Mouse (Mus musculus) forebrain, embryonic 16.5 days (tissue): Measurements from ENCODE around the gene Rnf181. TPM values are rescaled to one million over a fixed set of nuclear protein-coding genes. Genes with fewer than 3 reads are reported as not detected.

ENCODE experiments used
- ATAC-seq: fragments of 200-750 bp; cut with Nextera tagmentation; 2 replicates; pipeline ENCODE4 v1.8.0; 2017; ENCODE audit warnings: mild to moderate bottlenecking, moderate library complexity
- H3K27ac ChIP-seq: fragments of 300-500 bp; sonication (generic); 2 replicates; pipeline ENCODE4 v1.5.1; 2014; ENCODE audit warnings: low read length, control low read depth
- H3K27me3 ChIP-seq: fragments of 300-500 bp; sonication (generic); replicated peaks from 2 replicates; pipeline ENCODE4 v1.6.1; 2014; ENCODE audit warnings: low read length; ENCODE audit not compliant: control insufficient read depth, insufficient read depth
- H3K36me3 ChIP-seq: fragments of 300-500 bp; sonication (generic); 2 replicates; pipeline ENCODE4 v1.6.1; 2014; ENCODE audit not compliant: control insufficient read depth, insufficient read depth
- H3K4me1 ChIP-seq: fragments of 300-500 bp; sonication (generic); replicated peaks from 2 replicates; pipeline ENCODE4 v1.6.1; 2014; ENCODE audit warnings: low read length; ENCODE audit not compliant: control insufficient read depth, insufficient read depth
- H3K4me2 ChIP-seq: fragments of 300-500 bp; sonication (generic); 2 replicates; pipeline ENCODE4 v1.6.1; 2014; ENCODE audit warnings: mild to moderate bottlenecking, low read length, control low read depth
- H3K4me3 ChIP-seq: fragments of 300-500 bp; sonication (generic); replicated peaks from 2 replicates; pipeline ENCODE4 v1.5.1; 2014; ENCODE audit warnings: mild to moderate bottlenecking, low read length, control low read depth
- H3K9ac ChIP-seq: fragments of 300-500 bp; sonication (generic); replicated peaks from 2 replicates; pipeline ENCODE4 v1.6.1; 2014; ENCODE audit warnings: low read depth, low read length, control low read depth
- H3K9me3 ChIP-seq: fragments of 300-500 bp; sonication (generic); 2 replicates; pipeline ENCODE4 v1.6.1; 2016; ENCODE audit warnings: low read length; ENCODE audit not compliant: control insufficient read depth
- WGBS: fragments of 180-500 bp; shearing (Covaris S2); extraction: QIAGEN DNeasy Blood & Tissue Kit; methylation state at CpG from one replicate; pipeline ENCODE4 v1.1.7; 2014; 5-methylcytosine and 5-hydroxymethylcytosine counted together
- polyA plus RNA-seq: library from polyadenylated mRNA; unstranded; fragments of >200 nt; fragmentation: Nextera tagmentation; extraction: Ambion mirVana; gene quantifications from 2 replicates; pipeline ENCODE4 v1.2.1, GENCODE M21; 2015

Rnf181 gene
- polyA plus RNA-seq, 1 experiment from 2014 or later: 127 TPM

- Histone ChIP-seq H3K9me3 (no peaks in the 10 kb centered on the region), H3K36me3 (no peaks in the 10 kb centered on the region), H3K4me2 (no peak overlapping the region), H3K4me3 (no peak overlapping the region), H3K4me1 (no peaks in the 10 kb centered on the region; the same call in 1 of the 2 replicates), H3K27me3 (peaks cover 21% of the 10 kb centered on the region), H3K27ac (no peak overlapping the region), H3K9ac (no peak overlapping the region)
- WGBS: 85% methylated on average over 8 of the region's 8 CpGs
- no peak for ATAC-seq
Measured at GRCm38 (mm10) chr6:72378510-72379234, 11.9 kb upstream of the Rnf181 start.

- Histone ChIP-seq H3K9ac (no peak overlapping the region), H3K4me2 (no peak overlapping the region), H3K27me3 (peaks cover 11% of the 10 kb centered on the region), H3K9me3 (no peaks in the 10 kb centered on the region), H3K4me1 (no peaks in the 10 kb centered on the region), H3K36me3 (no peaks in the 10 kb centered on the region), H3K27ac (no peak overlapping the region), H3K4me3 (no peak overlapping the region)
- ATAC-seq: no peak
- 87% methylated on average over 15 of the region's 15 CpGs for WGBS
Measured at GRCm38 (mm10) chr6:72374820-72375563, 8.2 kb upstream of the Rnf181 start.

GRCm38 (mm10) chr6:72374206-72374605, 7.5 kb upstream of the Rnf181 start:
- no peak overlapping the region for H3K4me2 ChIP-seq
- no peak for ATAC-seq
- H3K4me3 ChIP-seq: no peak overlapping the region
- no peaks in the 10 kb centered on the region for H3K36me3 ChIP-seq
- 67% methylated on average over 7 of the region's 7 CpGs for WGBS
- no peak overlapping the region for H3K27ac ChIP-seq
- no peak overlapping the region for H3K9ac ChIP-seq
- peaks cover 4% of the 10 kb centered on the region; the same call in 1 of the 2 replicates for H3K27me3 ChIP-seq
- no peaks in the 10 kb centered on the region for H3K9me3 ChIP-seq
- H3K4me1 ChIP-seq: no peaks in the 10 kb centered on the region

GRCm38 (mm10) chr6:72373184-72373583, 6.4 kb upstream of the Rnf181 start:
- no peaks in the 10 kb centered on the region for H3K36me3 ChIP-seq
- no peak overlapping the region for H3K9ac ChIP-seq
- H3K27ac ChIP-seq: no peak overlapping the region
- no peak for ATAC-seq
- H3K4me1 ChIP-seq: no peaks in the 10 kb centered on the region
- no peak overlapping the region for H3K4me2 ChIP-seq
- H3K9me3 ChIP-seq: no peaks in the 10 kb centered on the region
- no peaks in the 10 kb centered on the region for H3K27me3 ChIP-seq
- no peak overlapping the region for H3K4me3 ChIP-seq
- 86% methylated on average over 4 of the region's 4 CpGs for WGBS

GRCm38 (mm10) chr6:72371571-72371970, 4.8 kb upstream of the Rnf181 start:
- no peaks in the 10 kb centered on the region for H3K9me3 ChIP-seq
- H3K4me2 ChIP-seq: no peak overlapping the region
- no peak for ATAC-seq
- 50% methylated on average over 1 of the region's 1 CpGs for WGBS
- no peaks in the 10 kb centered on the region for H3K4me1 ChIP-seq
- H3K9ac ChIP-seq: no peak overlapping the region
- H3K27ac ChIP-seq: no peak overlapping the region
- H3K36me3 ChIP-seq: no peaks in the 10 kb centered on the region
- no peaks in the 10 kb centered on the region for H3K27me3 ChIP-seq
- H3K4me3 ChIP-seq: no peak overlapping the region

GRCm38 (mm10) chr6:72371147-72371546, 4.4 kb upstream of the Rnf181 start:
- no peak for ATAC-seq
- 36% methylated on average over 5 of the region's 5 CpGs for WGBS

GRCm38 (mm10) chr6:72370091-72370490, 3.3 kb upstream of the Rnf181 start:
- 78% methylated on average over 12 of the region's 12 CpGs for WGBS
- no peaks in the 10 kb centered on the region for H3K27me3 ChIP-seq
- H3K4me2 ChIP-seq: no peak overlapping the region
- H3K9ac ChIP-seq: no peak overlapping the region
- no peak overlapping the region for H3K4me3 ChIP-seq
- H3K4me1 ChIP-seq: no peaks in the 10 kb centered on the region
- no peak overlapping the region for H3K27ac ChIP-seq
- ATAC-seq: no peak
- H3K9me3 ChIP-seq: no peaks in the 10 kb centered on the region
- no peaks in the 10 kb centered on the region for H3K36me3 ChIP-seq

More at GRCm38 (mm10) chr6:72371147-72371546, 4.4 kb upstream of the Rnf181 start:
- Histone ChIP-seq H3K4me3 (no peak overlapping the region), H3K4me1 (no peaks in the 10 kb centered on the region), H3K36me3 (no peaks in the 10 kb centered on the region), H3K4me2 (no peak overlapping the region), H3K9me3 (no peaks in the 10 kb centered on the region), H3K27me3 (no peaks in the 10 kb centered on the region), H3K9ac (no peak overlapping the region), H3K27ac (no peak overlapping the region)

- Histone ChIP-seq H3K27ac (no peak overlapping the region), H3K4me2 (no peak overlapping the region), H3K27me3 (no peaks in the 10 kb centered on the region), H3K36me3 (no peaks in the 10 kb centered on the region), H3K4me3 (no peak overlapping the region), H3K9ac (no peak overlapping the region), H3K4me1 (no peaks in the 10 kb centered on the region), H3K9me3 (no peaks in the 10 kb centered on the region)
- ATAC-seq: no peak
- 79% methylated on average over 4 of the region's 4 CpGs for WGBS
Measured at GRCm38 (mm10) chr6:72369557-72369956, 2.8 kb upstream of the Rnf181 start.

GRCm38 (mm10) chr6:72367460-72367974, 761 bp upstream of the Rnf181 start:
- H3K4me1 ChIP-seq: peaks cover 5% of the 10 kb centered on the region; the same call in 1 of the 2 replicates
- H3K27ac ChIP-seq: no peak overlapping the region
- H3K27me3 ChIP-seq: no peaks in the 10 kb centered on the region
- no peak overlapping the region for H3K9ac ChIP-seq
- WGBS: 77% methylated on average over 4 of the region's 4 CpGs
- no peaks in the 10 kb centered on the region for H3K9me3 ChIP-seq
- ATAC-seq: no peak
- H3K36me3 ChIP-seq: no peaks in the 10 kb centered on the region
- no peak overlapping the region for H3K4me2 ChIP-seq
- no peak overlapping the region for H3K4me3 ChIP-seq
